Mouse (Mus musculus): ENCODE results near the gene Zcchc13.

GRCm38 (mm10) chrX:103605473-103605872 lies 24.9 kb upstream of the Zcchc13 start:
- no peak for TF ChIP-seq HCFC1 (IDR thresholded peaks at IDR 0.05; ENCODE audit: borderline replicate concordance, insufficient read depth, low read length)
- TF ChIP-seq ZC3H11A (IDR thresholded peaks at IDR 0.05; ENCODE audit: borderline replicate concordance, low read depth, low read length), result no peak
- TF ChIP-seq MAFK (IDR thresholded peaks at IDR 0.05; ENCODE audit: insufficient read depth, low read depth, low read length), result no peak
- no peak for TF ChIP-seq ZNF384 (IDR thresholded peaks at IDR 0.05; ENCODE audit: low read depth, low read length)
- TF ChIP-seq CHD2 (IDR thresholded peaks at IDR 0.05; ENCODE audit: low read depth, low read length), result no peak

All from ES-E14 (cell line).